Mouse (Mus musculus) thymus, adult 2 months (tissue): ENCODE data around the gene Colq.

Experiments used
- CTCF ChIP-seq: fragments of 200-500 bp; IDR thresholded peaks from 2 replicates; pipeline ENCODE4 v1.5.1; 2012; ENCODE audit warnings: mild to moderate bottlenecking, control low read depth, low read length, moderate library complexity, borderline replicate concordance; ENCODE audit not compliant: control insufficient read depth, poor library complexity, insufficient read depth; ENCODE audit errors: extremely low read depth
- POLR2A ChIP-seq: fragments of 200-500 bp; IDR thresholded peaks from 2 replicates; pipeline ENCODE4 v1.6.1; 2012; ENCODE audit warnings: mild to moderate bottlenecking, low read length, control low read depth, moderate library complexity; ENCODE audit not compliant: control insufficient read depth, poor library complexity, insufficient read depth; ENCODE audit errors: extremely low read depth

DNA sequence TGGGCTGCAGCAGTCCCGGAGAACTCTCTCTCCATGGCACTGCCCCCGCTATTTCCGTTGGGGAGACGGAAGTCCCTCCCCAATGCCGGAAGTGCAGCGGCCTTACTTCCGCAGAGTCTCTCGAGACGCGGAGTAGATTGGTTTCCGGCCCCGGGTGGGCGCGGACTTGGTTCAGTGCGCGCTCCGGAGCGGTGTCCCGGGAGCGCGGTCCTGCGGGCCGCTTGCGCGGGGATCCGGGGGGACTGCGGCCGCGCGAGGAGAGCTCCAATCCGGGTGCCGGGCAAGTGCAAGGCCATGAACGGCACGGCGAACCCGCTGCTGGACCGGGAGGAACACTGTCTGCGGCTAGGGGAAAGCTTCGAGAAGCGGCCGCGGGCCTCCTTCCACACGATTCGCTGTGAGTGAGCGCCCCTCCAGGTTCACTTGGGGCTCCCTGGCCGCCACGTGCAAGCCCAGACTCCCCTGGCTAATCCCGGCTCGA is 96.1 kb downstream of the Colq start, which contains the start of gene Mettl6:
- peak; percentile 42; the same call in 1 of the 2 replicates for TF ChIP-seq CTCF
- peak; percentile 97 for TF ChIP-seq POLR2A
